Mouse (Mus musculus) CH12.LX (cell line): ENCODE data around the gene Gas2. TPM values are rescaled to one million over a fixed set of nuclear protein-coding genes. Genes with fewer than 3 reads are reported as not detected.

ENCODE experiments used
- DNase-seq: peaks from one replicate; pipeline ENCODE4 v3.0.0-alpha.2; 2013; ENCODE audit errors: extremely low read depth
- H3K27ac ChIP-seq: 2 replicates; pipeline ENCODE4 v1.5.1; 2012; ENCODE audit warnings: low read depth, mild to moderate bottlenecking, control low read depth, moderate library complexity; ENCODE audit not compliant: insufficient read depth
- H3K27me3 ChIP-seq: replicated peaks from 2 replicates; pipeline ENCODE3; 2012; ENCODE audit warnings: inconsistent platforms
- H3K36me3 ChIP-seq, 2 experiments: replicated peaks in 1 of 2; 2 replicates each; pipeline versions ENCODE3 to v1.6.1; 2012; ENCODE audit warnings: inconsistent platforms in 1 of 2, low read length in 1 of 2, mild to moderate bottlenecking in 1 of 2, mixed read lengths in 1 of 2, moderate library complexity in 1 of 2; ENCODE audit not compliant: control insufficient read depth in 1 of 2, insufficient read depth in 1 of 2
- H3K4me1 ChIP-seq, 2 experiments: 2 replicates each; pipeline ENCODE4 v1.6.1; 2012; ENCODE audit warnings: inconsistent platforms in 1 of 2, moderate library complexity in 1 of 2; ENCODE audit not compliant: insufficient read depth in 2 of 2, control insufficient read depth in 1 of 2
- H3K4me2 ChIP-seq: 2 replicates; pipeline ENCODE4 v1.6.1; 2012; ENCODE audit warnings: low read depth, mild to moderate bottlenecking, control low read depth; ENCODE audit not compliant: poor library complexity, insufficient read depth, severe bottlenecking
- H3K4me3 ChIP-seq, 3 experiments: fragments of 150-350 bp in 1 of 3; sonication (generic) in 1 of 3; replicated peaks in 1 of 3; 2 replicates each; pipeline versions ENCODE3 to v1.5.1; 2011 to 2012; ENCODE audit warnings: low read depth in 2 of 3, low read length in 2 of 3, mild to moderate bottlenecking in 2 of 3, moderate library complexity in 2 of 3, control low read depth in 1 of 3, improper control_type of control experiment in 1 of 3, inconsistent platforms in 1 of 3, mixed read lengths in 1 of 3; ENCODE audit not compliant: poor library complexity in 1 of 3
- H3K79me2 ChIP-seq: replicated peaks from 2 replicates; pipeline ENCODE4 v1.6.1; 2012; ENCODE audit warnings: mild to moderate bottlenecking, moderate library complexity; ENCODE audit not compliant: control insufficient read depth, poor library complexity, insufficient read depth, severe bottlenecking; ENCODE audit errors: extremely low read depth
- H3K9ac ChIP-seq: 2 replicates; pipeline ENCODE4 v1.6.1; 2012; ENCODE audit warnings: low read depth, mild to moderate bottlenecking, control low read depth, moderate library complexity; ENCODE audit not compliant: insufficient read depth
- H3K9me3 ChIP-seq: replicated peaks from 2 replicates; pipeline ENCODE3; 2012; ENCODE audit warnings: low read length, inconsistent platforms, mixed read lengths
- BHLHE40 ChIP-seq: IDR thresholded peaks from 2 replicates; pipeline ENCODE4 v1.6.1; 2011; ENCODE audit warnings: mild to moderate bottlenecking, low read depth, low read length, improper control_type of control experiment
- CHD2 ChIP-seq: IDR thresholded peaks from 2 replicates; pipeline ENCODE4 v1.6.1; 2011; ENCODE audit warnings: low read length, improper control_type of control experiment
- CTCF ChIP-seq, 2 experiments: IDR thresholded peaks in 1 of 2; conservative IDR thresholded peaks in 1 of 2; 2 replicates each; pipeline ENCODE4 v1.5.1; 2011 to 2012; ENCODE audit warnings: low read depth in 2 of 2, low read length in 2 of 2, improper control_type of control experiment in 1 of 2, inconsistent platforms in 1 of 2, mild to moderate bottlenecking in 1 of 2, moderate library complexity in 1 of 2
- E2F4 ChIP-seq: IDR thresholded peaks from 2 replicates; pipeline ENCODE4 v1.6.1; 2011; ENCODE audit warnings: low read depth, low read length, improper control_type of control experiment; ENCODE audit not compliant: insufficient replicate concordance
- ETS1 ChIP-seq: conservative IDR thresholded peaks from 2 replicates; pipeline ENCODE4 v1.6.1; 2012; ENCODE audit warnings: low read depth, mild to moderate bottlenecking, inconsistent platforms, low read length, improper control_type of control experiment, moderate library complexity
- GABPA ChIP-seq: IDR thresholded peaks from 2 replicates; pipeline ENCODE4 v1.6.1; 2012; ENCODE audit warnings: low read depth, low read length, improper control_type of control experiment, inconsistent platforms; ENCODE audit not compliant: insufficient replicate concordance
- HCFC1 ChIP-seq: IDR thresholded peaks from 2 replicates; pipeline ENCODE4 v1.6.1; 2012; ENCODE audit warnings: low read depth, mild to moderate bottlenecking, inconsistent platforms, low read length, improper control_type of control experiment
- JUN ChIP-seq: IDR thresholded peaks from 2 replicates; pipeline ENCODE4 v1.6.1; 2011; ENCODE audit warnings: low read depth, mild to moderate bottlenecking, low read length, improper control_type of control experiment, moderate library complexity; ENCODE audit not compliant: insufficient read depth
- KAT2A ChIP-seq: IDR thresholded peaks from 2 replicates; pipeline ENCODE4 v1.6.1; 2012; ENCODE audit warnings: low read length, improper control_type of control experiment, inconsistent platforms; ENCODE audit not compliant: insufficient replicate concordance
- MAFK ChIP-seq: IDR thresholded peaks from 2 replicates; pipeline ENCODE4 v1.6.1; 2011; ENCODE audit warnings: low read length, improper control_type of control experiment; ENCODE audit not compliant: insufficient replicate concordance
- MAZ ChIP-seq: IDR thresholded peaks from 2 replicates; pipeline ENCODE4 v1.6.1; 2012; ENCODE audit warnings: low read depth, mild to moderate bottlenecking, inconsistent platforms, low read length, improper control_type of control experiment, moderate library complexity
- MEF2A ChIP-seq: IDR thresholded peaks from 2 replicates; pipeline ENCODE4 v1.6.1; 2014; ENCODE audit warnings: low read depth, mild to moderate bottlenecking, inconsistent platforms, low read length, improper control_type of control experiment, borderline replicate concordance
- MYC ChIP-seq: IDR thresholded peaks from 2 replicates; pipeline ENCODE4 v1.6.1; 2011; ENCODE audit warnings: low read depth, mild to moderate bottlenecking, improper control_type of control experiment, low read length
- NELFE ChIP-seq: IDR thresholded peaks from 2 replicates; pipeline ENCODE4 v1.6.1; 2011; ENCODE audit warnings: low read depth, low read length, improper control_type of control experiment
- NRF1 ChIP-seq: IDR thresholded peaks from 2 replicates; pipeline ENCODE4 v1.6.1; 2014; ENCODE audit warnings: low read depth, mild to moderate bottlenecking, inconsistent platforms, low read length, improper control_type of control experiment, moderate library complexity
- PAX5 ChIP-seq: IDR thresholded peaks from 2 replicates; pipeline ENCODE4 v1.6.1; 2012; ENCODE audit warnings: low read length, inconsistent platforms, mixed read lengths
- POLR2A ChIP-seq: IDR thresholded peaks from 2 replicates; pipeline ENCODE4 v1.6.1; 2011; ENCODE audit warnings: low read depth, mild to moderate bottlenecking, improper control_type of control experiment, low read length
- RAD21 ChIP-seq: IDR thresholded peaks from 2 replicates; pipeline ENCODE4 v1.6.1; 2011; ENCODE audit warnings: low read depth, mild to moderate bottlenecking, low read length, improper control_type of control experiment, moderate library complexity
- RCOR1 ChIP-seq: conservative IDR thresholded peaks from 2 replicates; pipeline ENCODE4 v1.6.1; 2012; ENCODE audit warnings: low read depth, mild to moderate bottlenecking, inconsistent platforms, low read length, improper control_type of control experiment
- SIN3A ChIP-seq: IDR thresholded peaks from 2 replicates; pipeline ENCODE4 v1.6.1; 2012; ENCODE audit warnings: low read length, improper control_type of control experiment, inconsistent platforms
- UBTF ChIP-seq: IDR thresholded peaks from 2 replicates; pipeline ENCODE4 v1.6.1; 2012; ENCODE audit warnings: low read depth, mild to moderate bottlenecking, inconsistent platforms, low read length, improper control_type of control experiment, moderate library complexity
- USF1 ChIP-seq: IDR thresholded peaks from 2 replicates; pipeline ENCODE4 v1.6.1; 2014; ENCODE audit warnings: low read depth, mild to moderate bottlenecking, inconsistent platforms, low read length, improper control_type of control experiment
- USF2 ChIP-seq: conservative IDR thresholded peaks from 2 replicates; pipeline ENCODE4 v1.6.1; 2011; ENCODE audit warnings: low read depth, low read length, improper control_type of control experiment
- ZKSCAN1 ChIP-seq: IDR thresholded peaks from 2 replicates; pipeline ENCODE4 v1.6.1; 2012; ENCODE audit warnings: low read depth, inconsistent platforms, low read length, improper control_type of control experiment, borderline replicate concordance
- ZMIZ1 ChIP-seq: IDR thresholded peaks from 2 replicates; pipeline ENCODE4 v1.6.1; 2012; ENCODE audit warnings: low read depth, mild to moderate bottlenecking, inconsistent platforms, low read length, improper control_type of control experiment
- ZNF384 ChIP-seq: IDR thresholded peaks from 2 replicates; pipeline ENCODE4 v1.6.1; 2012; ENCODE audit warnings: low read depth, low read length, improper control_type of control experiment, inconsistent platforms
- dilution Hi-C: fragments of 300-500 bp; cut with MboI; formaldehyde crosslinking; loops from 2 replicates; pipeline ENCODE4 v1.14.3; 2020; ENCODE audit warnings: low sequenced_read_pairs; ENCODE audit not compliant: extremely low pct_unique_long_range_greater_than_20kb, extremely low pct_ligation_motif_present
- in situ Hi-C: fragments of 300-500 bp; cut with MboI; formaldehyde crosslinking; loops from 3 replicates; pipeline ENCODE4 v1.14.3; 2019; ENCODE audit warnings: low sequenced_read_pairs, low pct_ligation_motif_present, low pct_unique_long_range_greater_than_20kb, mixed read lengths
- polyA plus RNA-seq: library from polyadenylated mRNA; unstranded; fragments of >175 nt; gene quantifications from 2 replicates; pipeline ENCODE4 v1.2.1, GENCODE M21; 2012; ENCODE audit warnings: low read depth; ENCODE audit not compliant: insufficient read length
- total RNA-seq, 2 experiments: library from RNA; depleted of rRNA; stranded (reverse); fragments of 300-350 nt in 1 of 2; fragments of >200 nt in 1 of 2; gene quantifications; 2 replicates each; pipeline ENCODE4 v1.2.3; 2012 to 2014

Gene Gas2
- total and polyA plus RNA-seq, 3 experiments = 2.7 to 4.3 (median 3.3) TPM

DNA sequence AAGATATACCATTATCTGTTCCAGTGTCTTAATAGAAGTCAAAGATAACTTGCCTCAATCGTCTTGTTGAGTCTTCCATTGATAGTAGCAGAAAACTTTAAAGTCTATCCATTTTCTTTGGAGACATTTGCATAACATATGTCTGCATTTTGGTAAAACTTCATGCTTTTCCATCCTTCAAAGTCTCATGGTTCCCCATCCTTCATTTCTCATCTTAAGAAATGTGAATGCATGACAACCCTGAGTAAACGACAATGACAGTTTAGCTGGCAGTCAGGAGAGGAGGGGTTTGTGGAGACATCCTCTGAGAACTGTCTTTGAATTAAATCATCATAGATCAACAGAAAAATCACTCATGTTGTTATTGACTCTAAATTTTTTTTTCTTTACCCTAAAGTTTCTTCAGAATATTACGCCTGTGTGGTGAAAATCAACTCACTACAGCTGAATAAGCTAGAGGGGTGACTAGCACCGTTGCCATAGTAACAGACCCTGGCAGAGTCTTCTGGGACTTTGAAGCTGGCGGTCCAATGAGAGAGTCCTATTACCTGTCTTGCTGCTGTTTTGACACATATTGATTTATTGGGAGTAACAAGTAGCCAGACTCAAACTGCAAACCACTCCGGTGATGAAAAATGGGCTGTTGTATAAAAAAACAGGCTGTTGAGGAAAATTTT, 99.0 kb downstream of the Gas2 start:
- H3K27ac ChIP-seq = no peak overlapping the region
- H3K79me2 ChIP-seq = no peaks in the 10 kb centered on the region
- no peak overlapping the region for H3K9ac ChIP-seq
- no peak for TF ChIP-seq USF1
- TF ChIP-seq RCOR1 = no peak
- no peak for TF ChIP-seq ZKSCAN1
- TF ChIP-seq CHD2 = no peak
- no peak for TF ChIP-seq NRF1
- TF ChIP-seq USF2 = no peak
- no peak for TF ChIP-seq MYC
- TF ChIP-seq RAD21 = no peak
- no peaks in the 10 kb centered on the region for H3K4me1 ChIP-seq
- dilution Hi-C loops = no loop called here
- H3K4me2 ChIP-seq = no peak overlapping the region
- no peak overlapping the region for H3K4me3 ChIP-seq
- in situ Hi-C loops = no loop called here
- H3K9me3 ChIP-seq = peaks cover 6% of the 10 kb centered on the region
- H3K27me3 ChIP-seq = no peaks in the 10 kb centered on the region
- H3K36me3 ChIP-seq = no peaks in the 10 kb centered on the region
- DNase-seq = no peak

- no peaks in the 10 kb centered on the region for H3K27me3 ChIP-seq
Observed at GRCm38 (mm10) chr7:51962219-51962952, 100.6 kb downstream of the Gas2 start.

More at GRCm38 (mm10) chr7:51962219-51962952, 100.6 kb downstream of the Gas2 start:
- no peak for DNase-seq
- dilution Hi-C loops (no loop called here), in situ Hi-C loops (no loop called here)
- Histone ChIP-seq H3K79me2 (no peaks in the 10 kb centered on the region), H3K4me3 (no peak overlapping the region), H3K27ac (no peak overlapping the region), H3K4me2 (no peak overlapping the region), H3K4me1 (no peaks in the 10 kb centered on the region), H3K9me3 (peaks cover 8% of the 10 kb centered on the region), H3K36me3 (no peaks in the 10 kb centered on the region), H3K9ac (no peak overlapping the region)
- TF ChIP-seq GABPA = no peak
- TF ChIP-seq PAX5 = no peak
- TF ChIP-seq MAZ = no peak
- no peak for TF ChIP-seq SIN3A
- no peak for TF ChIP-seq POLR2A
- no peak for TF ChIP-seq RAD21
- no peak for TF ChIP-seq USF1
- TF ChIP-seq MEF2A = no peak
- TF ChIP-seq ZNF384 = no peak
- TF ChIP-seq KAT2A = no peak
- TF ChIP-seq MAFK = no peak
- no peak for TF ChIP-seq BHLHE40
- TF ChIP-seq NELFE = no peak
- no peak for TF ChIP-seq ETS1
- TF ChIP-seq ZMIZ1 = no peak
- TF ChIP-seq CTCF (conservative IDR thresholded peaks at IDR 0.05 in 1 of 2, IDR thresholded peaks at IDR 0.05 in 1 of 2; ENCODE audit: low read depth in 2 of 2, low read length in 2 of 2) = no peak
- TF ChIP-seq E2F4 = no peak
- TF ChIP-seq HCFC1 = no peak
- no peak for TF ChIP-seq JUN
- TF ChIP-seq UBTF = no peak
